Mouse (Mus musculus) gastrocnemius, adult 2 months (tissue): ENCODE measurements at regions not wholly inside any gene's neighbourhood (a gene's known extent, or its start where the extent isn't known, plus 50 kb on each side); places are given as distances from the start of the nearest gene placed in this dataset. TPM values are rescaled to one million over a fixed set of nuclear protein-coding genes. Genes with fewer than 3 reads are reported as not detected.
"Not testable (repeated sequence)": the region's sequence is repeated elsewhere in the genome, so short reads cannot be mapped to it uniquely, and the experiment has no call there.

Source experiments
- DNase-seq: peaks from one replicate; pipeline ENCODE4 v3.0.0; 2022
- H3K27ac ChIP-seq: fragments of 200-600 bp; 2 replicates; pipeline ENCODE4 v1.8.1; 2022; ENCODE audit warnings: mild to moderate bottlenecking
- H3K4me3 ChIP-seq: fragments of 200-600 bp; 2 replicates; pipeline ENCODE4 v1.8.1; 2022; ENCODE audit warnings: mild to moderate bottlenecking, moderate library complexity
- intact Hi-C: fragments of 180-260 bp; cut with DNase I; formaldehyde crosslinking; loops from one replicate; pipeline ENCODE4 v1.15.1; 2025
- microRNA-seq: library from miRNA; unstranded; fragments of <30 nt; microRNA quantifications from one replicate; pipeline ENCODE4 v1.2.0, GENCODE M21; 2021

- H3K27ac ChIP-seq, H3K4me3 ChIP-seq, intact Hi-C loops, DNase-seq: not testable (repeated sequence)
Observed at GRCm38 (mm10) chr19:9338971-9339370, 203.5 kb upstream of the Asrgl1 start.

GRCm38 (mm10) chr19:9337447-9337846, 202.0 kb upstream of the Asrgl1 start:
- H3K4me3 ChIP-seq, H3K27ac ChIP-seq, intact Hi-C loops, DNase-seq: not testable (repeated sequence)

- not testable (repeated sequence) for DNase-seq, H3K27ac ChIP-seq, H3K4me3 ChIP-seq
Observed at GRCm38 (mm10) chr19:9317932-9318331, 182.5 kb upstream of the Asrgl1 start.

GRCm38 (mm10) chr19:9316162-9316561, 180.7 kb upstream of the Asrgl1 start:
- H3K4me3 ChIP-seq, DNase-seq, H3K27ac ChIP-seq, intact Hi-C loops: not testable (repeated sequence)

More at GRCm38 (mm10) chr19:9317932-9318331, 182.5 kb upstream of the Asrgl1 start:
- intact Hi-C loops, result not testable (repeated sequence)

GRCm38 (mm10) chr19:9283176-9283575, 147.7 kb upstream of the Asrgl1 start:
- H3K4me3 ChIP-seq, result peak overlapping the region; percentile 67
- intact Hi-C loops, result not testable (repeated sequence)
- peak overlapping the region; percentile 79 for H3K27ac ChIP-seq
- peak; percentile 29 for DNase-seq

- DNase-seq, intact Hi-C loops, H3K4me3 ChIP-seq, H3K27ac ChIP-seq: not testable (repeated sequence)
Observed at GRCm38 (mm10) chr19:9234676-9235075, 99.2 kb upstream of the Asrgl1 start.

Small RNA genes lying in the stretch of these regions (microRNA-seq; reads per million reads assigned to microRNA genes)
- gene Gm24543, result not detected
